Mouse (Mus musculus): ENCODE data around the gene Prkar1b. TPM values are rescaled to one million over a fixed set of nuclear protein-coding genes. Genes with fewer than 3 reads are reported as not detected.

Prkar1b gene
- polyA plus RNA-seq, 1 experiment: 3.6 TPM

DNA sequence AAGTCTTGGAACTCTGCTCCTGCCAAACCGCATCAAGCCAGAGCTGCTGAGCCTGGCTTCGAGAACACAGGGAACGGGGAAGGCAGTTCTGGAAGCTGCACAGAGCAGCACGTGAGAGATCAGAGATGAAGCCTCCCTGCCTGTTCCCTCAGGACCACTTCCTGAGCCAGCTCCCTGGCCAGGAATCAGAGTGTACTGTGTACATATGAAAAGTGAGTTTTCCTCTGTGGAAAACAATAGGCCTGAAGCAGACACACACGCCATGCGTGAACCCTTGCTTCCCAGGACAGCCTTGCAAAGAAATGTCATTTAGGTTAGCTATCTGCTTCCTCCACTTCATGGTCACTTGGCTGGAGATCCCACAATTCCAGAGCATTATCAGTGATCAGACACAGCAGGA is 48.0 kb downstream of the Prkar1b start:
- peaks cover 14% of the 10 kb centered on the region for H3K4me1 ChIP-seq (replicated peaks; ENCODE audit: control insufficient read depth, insufficient read depth, low read length)
- TF ChIP-seq CTCF (IDR thresholded peaks at IDR 0.05; ENCODE audit: borderline replicate concordance, control insufficient read depth, extremely low read depth, insufficient read depth, low read length, poor library complexity) (no peak), POLR2A (IDR thresholded peaks at IDR 0.05; ENCODE audit: control insufficient read depth, extremely low read depth, insufficient read depth, low read length, poor library complexity) (no peak)
- 93% methylated on average over 6 of the region's 6 CpGs for whole genome bisulfite sequencing
- H3K27me3 ChIP-seq (ENCODE audit: control insufficient read depth, insufficient read depth, low read length): no peaks in the 10 kb centered on the region
- no peak overlapping the region for H3K27ac ChIP-seq (ENCODE audit: control insufficient read depth, insufficient read depth, low read length)
- no peaks in the 10 kb centered on the region for H3K36me3 ChIP-seq (ENCODE audit: control insufficient read depth, insufficient read depth, low read length)
- no peak for DNase-seq
- no peak overlapping the region for H3K4me3 ChIP-seq (ENCODE audit: control insufficient read depth, insufficient read depth, low read length)

DNA sequence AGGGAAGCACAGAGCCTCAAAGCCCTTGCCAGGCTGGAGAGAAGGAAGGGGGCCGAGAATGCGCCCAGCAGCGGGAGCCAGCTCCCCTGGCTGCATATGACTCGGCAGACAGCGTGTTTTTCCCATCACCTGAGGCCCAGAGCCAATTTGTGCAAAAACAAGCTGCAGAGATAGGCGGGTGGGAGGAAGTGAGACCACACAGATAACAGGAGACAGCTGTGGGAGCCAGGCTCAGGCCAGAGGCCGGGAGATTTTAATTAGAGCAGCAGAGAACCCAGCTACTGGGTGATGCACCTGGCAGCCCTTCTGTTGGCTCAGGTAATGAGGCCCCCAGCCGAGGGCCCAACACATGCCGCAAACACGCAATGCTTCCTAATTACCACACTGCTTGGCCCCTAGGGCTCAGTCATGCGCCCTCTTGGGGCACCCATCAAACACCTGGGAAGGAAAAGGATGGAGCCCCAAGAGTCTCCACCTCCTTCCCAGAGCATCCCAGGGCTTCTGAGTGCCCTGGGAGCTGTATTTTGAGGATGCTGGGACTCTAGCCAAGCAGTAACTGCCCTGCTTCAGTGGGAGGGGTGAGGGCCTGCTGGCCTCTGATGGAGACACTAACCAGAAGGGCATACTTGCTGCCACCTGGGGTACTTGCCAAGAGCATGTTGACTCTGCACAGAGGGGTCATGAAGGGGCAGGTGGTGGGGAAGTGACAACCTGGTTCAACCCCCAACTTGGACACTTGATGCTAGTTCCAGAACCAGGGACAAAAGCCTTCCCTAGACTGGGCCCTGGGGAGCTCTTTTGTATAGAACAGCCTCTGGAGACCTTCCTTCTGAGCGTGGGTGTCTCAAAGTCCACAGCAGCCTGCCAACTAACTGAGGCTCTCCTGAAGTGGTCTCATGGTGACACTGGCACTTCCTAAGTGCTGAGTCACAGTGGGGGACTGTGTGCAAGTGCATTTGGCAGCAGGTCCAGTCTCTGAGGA is 50.5 kb downstream of the Prkar1b start:
- no peak overlapping the region for H3K27ac ChIP-seq (ENCODE audit: control insufficient read depth, insufficient read depth, low read length)
- no peak overlapping the region for H3K4me3 ChIP-seq (ENCODE audit: control insufficient read depth, insufficient read depth, low read length)
- H3K36me3 ChIP-seq (ENCODE audit: control insufficient read depth, insufficient read depth, low read length): no peaks in the 10 kb centered on the region
- 16% methylated on average over 12 of the region's 12 CpGs for WGBS
- no peak for DNase-seq
- H3K4me1 ChIP-seq (replicated peaks; ENCODE audit: control insufficient read depth, insufficient read depth, low read length): peaks cover 14% of the 10 kb centered on the region
- no peak for TF ChIP-seq POLR2A (IDR thresholded peaks at IDR 0.05; ENCODE audit: control insufficient read depth, extremely low read depth, insufficient read depth, low read length, poor library complexity)
- TF ChIP-seq CTCF (IDR thresholded peaks at IDR 0.05; ENCODE audit: borderline replicate concordance, control insufficient read depth, extremely low read depth, insufficient read depth, low read length, poor library complexity): no peak
- H3K27me3 ChIP-seq (ENCODE audit: control insufficient read depth, insufficient read depth, low read length): no peaks in the 10 kb centered on the region

DNA sequence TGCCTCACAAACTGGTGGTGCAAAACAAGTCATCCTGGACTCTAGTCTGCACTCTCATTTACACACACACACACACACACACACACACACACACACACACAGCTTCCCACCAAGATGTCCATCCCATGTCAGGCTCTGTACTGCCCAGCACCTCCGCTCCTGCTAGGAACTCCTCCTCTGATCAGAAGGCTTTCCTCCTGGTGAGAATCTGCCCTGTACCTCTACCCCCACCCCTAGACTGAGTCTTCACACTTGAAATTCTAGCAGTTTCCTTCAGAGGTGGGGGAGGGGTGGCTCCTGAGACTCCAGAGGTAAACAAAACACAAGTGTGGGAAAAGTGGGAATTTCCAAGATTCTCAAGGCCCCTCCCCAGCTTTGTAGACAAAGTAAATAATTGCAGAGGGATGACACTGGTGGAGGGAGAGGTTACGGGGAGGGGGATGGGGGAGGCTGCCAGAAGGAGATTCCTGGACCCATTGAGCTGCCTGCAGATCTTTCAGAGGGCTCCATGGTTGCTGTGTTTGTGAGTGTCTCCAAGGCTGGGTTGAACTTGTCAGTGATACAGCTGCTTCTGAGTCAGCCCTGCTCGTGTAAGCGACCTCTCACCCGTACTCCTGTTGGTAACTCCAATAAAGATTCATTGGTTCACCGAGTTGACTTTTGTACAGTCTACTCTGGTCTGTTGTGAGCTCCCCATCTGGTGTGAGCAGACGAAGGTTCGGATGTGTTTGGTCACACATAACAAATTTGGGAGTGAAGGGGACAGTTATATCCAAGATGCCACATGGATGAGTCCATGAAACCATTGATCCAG is 54.3 kb downstream of the Prkar1b start:
- no peaks in the 10 kb centered on the region for H3K36me3 ChIP-seq (ENCODE audit: control insufficient read depth, insufficient read depth, low read length)
- TF ChIP-seq CTCF (IDR thresholded peaks at IDR 0.05; ENCODE audit: borderline replicate concordance, control insufficient read depth, extremely low read depth, insufficient read depth, low read length, poor library complexity) (no peak), POLR2A (IDR thresholded peaks at IDR 0.05; ENCODE audit: control insufficient read depth, extremely low read depth, insufficient read depth, low read length, poor library complexity) (no peak)
- no peak overlapping the region for H3K27ac ChIP-seq (ENCODE audit: control insufficient read depth, insufficient read depth, low read length)
- 96% methylated on average over 8 of the region's 8 CpGs for WGBS
- no peak overlapping the region for H3K4me3 ChIP-seq (ENCODE audit: control insufficient read depth, insufficient read depth, low read length)
- no peak for DNase-seq
- peaks cover 8% of the 10 kb centered on the region for H3K4me1 ChIP-seq (replicated peaks; ENCODE audit: control insufficient read depth, insufficient read depth, low read length)
- no peaks in the 10 kb centered on the region for H3K27me3 ChIP-seq (ENCODE audit: control insufficient read depth, insufficient read depth, low read length)

DNA sequence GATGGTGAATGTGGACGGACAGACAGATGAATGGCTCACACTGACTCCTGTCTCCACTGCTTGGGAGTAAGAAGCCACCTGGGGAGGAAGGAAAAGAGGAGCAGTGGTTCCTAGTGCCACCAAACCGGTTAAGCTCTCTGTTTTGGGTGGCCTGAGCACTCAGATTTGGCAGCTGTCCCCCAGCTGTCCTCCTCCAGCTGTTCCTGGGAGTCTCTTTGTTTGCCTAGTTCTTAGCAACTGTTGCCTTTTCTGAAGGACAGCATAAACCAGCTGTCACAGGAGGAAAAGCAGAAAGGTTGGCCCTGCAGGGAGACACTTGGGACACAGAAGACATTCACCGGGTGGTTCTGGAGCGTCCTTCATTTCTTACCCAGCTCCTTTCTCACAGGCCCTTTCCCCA is 56.3 kb downstream of the Prkar1b start:
- no peaks in the 10 kb centered on the region for H3K36me3 ChIP-seq (ENCODE audit: control insufficient read depth, insufficient read depth, low read length)
- TF ChIP-seq CTCF (IDR thresholded peaks at IDR 0.05; ENCODE audit: borderline replicate concordance, control insufficient read depth, extremely low read depth, insufficient read depth, low read length, poor library complexity) (no peak), POLR2A (IDR thresholded peaks at IDR 0.05; ENCODE audit: control insufficient read depth, extremely low read depth, insufficient read depth, low read length, poor library complexity) (no peak)
- no peaks in the 10 kb centered on the region for H3K27me3 ChIP-seq (ENCODE audit: control insufficient read depth, insufficient read depth, low read length)
- no peak overlapping the region for H3K4me3 ChIP-seq (ENCODE audit: control insufficient read depth, insufficient read depth, low read length)
- 77% methylated on average over 4 of the region's 4 CpGs for WGBS
- H3K4me1 ChIP-seq (replicated peaks; ENCODE audit: control insufficient read depth, insufficient read depth, low read length): no peaks in the 10 kb centered on the region
- no peak overlapping the region for H3K27ac ChIP-seq (ENCODE audit: control insufficient read depth, insufficient read depth, low read length)
- DNase-seq: no peak

GRCm38 (mm10) chr5:139091713-139092112 is 58.1 kb downstream of the Prkar1b start:
- no peak overlapping the region for H3K4me3 ChIP-seq (ENCODE audit: control insufficient read depth, insufficient read depth, low read length)
- no peaks in the 10 kb centered on the region for H3K27me3 ChIP-seq (ENCODE audit: control insufficient read depth, insufficient read depth, low read length)
- no peak for DNase-seq
- H3K27ac ChIP-seq (ENCODE audit: control insufficient read depth, insufficient read depth, low read length): no peak overlapping the region
- no peak for TF ChIP-seq CTCF (IDR thresholded peaks at IDR 0.05; ENCODE audit: borderline replicate concordance, control insufficient read depth, extremely low read depth, insufficient read depth, low read length, poor library complexity)
- no peak for TF ChIP-seq POLR2A (IDR thresholded peaks at IDR 0.05; ENCODE audit: control insufficient read depth, extremely low read depth, insufficient read depth, low read length, poor library complexity)
- H3K36me3 ChIP-seq (ENCODE audit: control insufficient read depth, insufficient read depth, low read length): no peaks in the 10 kb centered on the region
- no peaks in the 10 kb centered on the region for H3K4me1 ChIP-seq (replicated peaks; ENCODE audit: control insufficient read depth, insufficient read depth, low read length)
- WGBS: 91% methylated on average over 3 of the region's 3 CpGs

- TF ChIP-seq POLR2A (IDR thresholded peaks at IDR 0.05; ENCODE audit: control insufficient read depth, extremely low read depth, insufficient read depth, low read length, poor library complexity) (no peak), CTCF (IDR thresholded peaks at IDR 0.05; ENCODE audit: borderline replicate concordance, control insufficient read depth, extremely low read depth, insufficient read depth, low read length, poor library complexity) (no peak)
- no peak for DNase-seq
- Histone ChIP-seq H3K27me3 (ENCODE audit: control insufficient read depth, insufficient read depth, low read length) (no peaks in the 10 kb centered on the region), H3K4me1 (replicated peaks; ENCODE audit: control insufficient read depth, insufficient read depth, low read length) (no peaks in the 10 kb centered on the region), H3K27ac (ENCODE audit: control insufficient read depth, insufficient read depth, low read length) (no peak overlapping the region), H3K4me3 (ENCODE audit: control insufficient read depth, insufficient read depth, low read length) (no peak overlapping the region), H3K36me3 (ENCODE audit: control insufficient read depth, insufficient read depth, low read length) (no peaks in the 10 kb centered on the region)
- 96% methylated on average over 1 of the region's 1 CpGs for WGBS
These were observed 59.6 kb downstream of the Prkar1b start for GRCm38 (mm10) chr5:139090162-139090561.

All from thymus, adult 2 months (tissue).